Mouse (Mus musculus) heart, adult 2 months (tissue): Measurements from ENCODE around the gene Eprs.

ENCODE experiments used
- CTCF ChIP-seq: fragments of 200-600 bp; IDR thresholded peaks from 2 replicates; pipeline ENCODE4 v1.8.1; 2022; ENCODE audit warnings: antibody characterized with exemption, mild to moderate bottlenecking, moderate library complexity
- POLR2A ChIP-seq: fragments of 200-500 bp; IDR thresholded peaks from 2 replicates; pipeline ENCODE4 v1.6.1; 2011; ENCODE audit warnings: mild to moderate bottlenecking, low read depth, low read length, control low read depth; ENCODE audit not compliant: insufficient read depth

DNA sequence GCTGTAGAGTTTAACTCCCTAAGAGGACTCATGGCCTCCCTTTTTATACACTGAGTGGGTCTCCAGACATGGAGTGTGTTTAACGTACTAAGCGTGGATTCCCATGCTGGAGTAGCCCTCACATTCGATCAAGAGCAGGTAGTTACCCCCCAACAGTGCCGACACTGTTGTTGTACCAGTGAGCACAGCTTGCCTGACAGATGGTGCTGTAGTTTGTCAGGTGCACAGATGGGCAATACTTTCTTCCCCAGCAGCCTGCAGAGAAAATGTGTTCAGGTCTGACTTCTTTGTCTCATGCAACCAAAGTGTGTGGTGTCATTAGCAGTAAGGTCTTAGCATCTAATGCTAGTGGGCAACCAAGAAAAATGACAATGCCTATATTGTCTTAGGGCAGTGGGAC is 20.4 kb upstream of the Eprs start:
- TF ChIP-seq CTCF, result no peak
- no peak for TF ChIP-seq POLR2A
